In the genomic region with DNA sequence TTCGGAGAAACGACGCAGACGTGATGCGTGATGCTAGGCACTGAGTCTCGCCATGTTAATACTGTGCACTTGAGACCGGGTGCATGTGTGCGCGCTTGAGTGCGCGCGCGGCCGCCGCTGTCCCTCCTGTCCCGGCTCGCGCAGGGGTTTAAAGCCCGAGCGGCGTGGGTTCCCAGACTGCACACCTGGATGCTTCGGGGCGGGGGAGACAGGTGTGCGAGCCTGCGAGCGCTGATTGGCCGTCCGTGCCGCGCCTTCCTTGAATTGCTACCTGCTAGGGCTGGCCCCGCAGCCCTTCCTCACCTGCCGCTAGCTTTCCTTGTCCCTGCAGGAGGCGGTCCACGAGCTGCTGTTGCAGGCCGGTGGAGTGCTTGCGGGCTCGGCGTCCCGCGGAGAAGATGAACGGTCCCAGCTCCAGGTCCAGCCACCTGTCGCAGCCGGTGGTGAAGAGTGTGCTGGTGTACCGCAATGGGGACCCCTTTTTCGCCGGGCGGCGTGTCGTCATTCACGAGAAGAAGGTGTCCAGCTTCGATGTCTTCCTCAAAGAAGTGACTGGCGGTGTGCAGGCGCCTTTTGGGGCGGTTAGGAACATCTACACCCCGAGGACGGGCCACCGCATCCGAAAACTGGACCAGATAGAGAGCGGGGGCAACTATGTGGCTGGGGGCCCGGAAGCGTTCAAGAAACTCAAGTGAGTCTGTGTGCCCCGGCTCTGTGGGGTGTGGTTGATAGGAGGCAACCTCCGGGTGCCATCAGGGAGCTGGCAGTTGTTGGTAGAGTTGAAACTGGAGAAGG, we compare ENCODE assay signal across 8 mouse cellular contexts. TPM values are rescaled to one million over a fixed set of nuclear protein-coding genes. Genes with fewer than 3 reads are reported as not detected.
DNase-seq lines count a peak whose midpoint lies in the region; ATAC-seq and TF ChIP-seq lines count a peak whose summit lies in the region.

A gene (plus strand): TSS at position 132 of the 795 bp plus-strand sequence.

- ATAC-seq in heart, embryonic 15.5 days (replicated peaks; ENCODE audit: insufficient number of reproducible peaks, insufficient read depth, low FRiP score, low read depth), result peak; percentile 35; the same call in 1 of the 2 replicates
- peak; percentile 76 for ATAC-seq in forebrain, embryonic 14.5 days
- ATAC-seq in kidney, embryonic 15.5 days (replicated peaks; ENCODE audit: low FRiP score), result peak; percentile 77

- H3K27ac ChIP-seq in heart, embryonic 15.5 days, result no peak within 1 kb of the TSS
- no peak within 1 kb of the TSS for H3K27ac ChIP-seq in forebrain, embryonic 14.5 days (ENCODE audit: low read depth, low read length)
- peak within 1 kb of the TSS; percentile 78 for H3K27ac ChIP-seq in kidney, embryonic 15.5 days
- no peak within 1 kb of the TSS for H3K27ac ChIP-seq in olfactory bulb, adult 2 months (ENCODE audit: insufficient read depth, low read depth, low read length)

- no peak for TF ChIP-seq CTCF in olfactory bulb, adult 2 months (IDR thresholded peaks at IDR 0.05; ENCODE audit: insufficient read depth, low read depth, low read length)

- DNase-seq in heart, adult 11 months, result no peak
- DNase-seq in brain, adult 2 months (ENCODE audit: low read depth, low spot score), result peak; percentile 37
- peak; percentile 58 for DNase-seq in forebrain, embryonic 14.5 days (ENCODE audit: low spot score)
- peak; percentile 32 to 55 for DNase-seq in lung, adult 18-20 months
- no peak for DNase-seq in gastrocnemius, postnatal 25 days

- peak within 1 kb of the TSS; percentile 94 for H3K4me2 ChIP-seq in heart, embryonic 15.5 days
- H3K4me2 ChIP-seq in forebrain, embryonic 14.5 days (ENCODE audit: low read length), result peak within 1 kb of the TSS; percentile 92
- H3K4me2 ChIP-seq in kidney, embryonic 15.5 days, result peak within 1 kb of the TSS; percentile 89

- H3K27me3 ChIP-seq in heart, embryonic 15.5 days, result peaks cover 34% of the 10 kb centered on the region
- H3K27me3 ChIP-seq in forebrain, embryonic 14.5 days (replicated peaks; ENCODE audit: control insufficient read depth, insufficient read depth, low read length), result peaks cover 10% of the 10 kb centered on the region
- H3K27me3 ChIP-seq in kidney, embryonic 15.5 days, result peaks cover 29% of the 10 kb centered on the region

- H3K36me3 ChIP-seq in heart, embryonic 15.5 days, result no peaks in the 10 kb centered on the region
- no peaks in the 10 kb centered on the region for H3K36me3 ChIP-seq in forebrain, embryonic 14.5 days (ENCODE audit: control insufficient read depth, insufficient read depth, low read length)
- H3K36me3 ChIP-seq in kidney, embryonic 15.5 days, result no peaks in the 10 kb centered on the region

- WGBS in heart, embryonic 15.5 days, result 6% methylated on average over 63 of the region's 63 CpGs
- 3% methylated on average over 63 of the region's 63 CpGs for WGBS in forebrain, embryonic 14.5 days
- WGBS in kidney, embryonic 15.5 days, result 3% methylated on average over 63 of the region's 63 CpGs
- WGBS in olfactory bulb, adult 2 months, result 4% methylated on average over 63 of the region's 63 CpGs

- peak within 1 kb of the TSS; percentile 38 for H3K9ac ChIP-seq in heart, embryonic 15.5 days
- peak within 1 kb of the TSS; percentile 47 for H3K9ac ChIP-seq in forebrain, embryonic 14.5 days (ENCODE audit: low read length)
- peak within 1 kb of the TSS; percentile 45 for H3K9ac ChIP-seq in kidney, embryonic 15.5 days

- H3K4me3 ChIP-seq in heart, embryonic 15.5 days, result peak within 1 kb of the TSS; percentile 58
- peak within 1 kb of the TSS; percentile 49 for H3K4me3 ChIP-seq in forebrain, embryonic 14.5 days (ENCODE audit: low read depth, low read length)
- H3K4me3 ChIP-seq in kidney, embryonic 15.5 days (replicated peaks), result peak within 1 kb of the TSS; percentile 54
- peak within 1 kb of the TSS; percentile 56 for H3K4me3 ChIP-seq in olfactory bulb, adult 2 months (ENCODE audit: insufficient read depth, low read depth, low read length)

- H3K4me1 ChIP-seq in heart, embryonic 15.5 days (replicated peaks), result peaks cover 16% of the 10 kb centered on the region
- peaks cover 13% of the 10 kb centered on the region for H3K4me1 ChIP-seq in forebrain, embryonic 14.5 days (ENCODE audit: control insufficient read depth, insufficient read depth, low read length)
- peaks cover 14% of the 10 kb centered on the region for H3K4me1 ChIP-seq in kidney, embryonic 15.5 days
- H3K4me1 ChIP-seq in olfactory bulb, adult 2 months (ENCODE audit: control insufficient read depth, insufficient read depth, low read length), result peaks cover 8% of the 10 kb centered on the region

- no peak for TF ChIP-seq POLR2A in olfactory bulb, adult 2 months (IDR thresholded peaks at IDR 0.05; ENCODE audit: insufficient read depth, low read depth, low read length)

- H3K9me3 ChIP-seq in heart, embryonic 15.5 days (replicated peaks), result no peaks in the 10 kb centered on the region
- H3K9me3 ChIP-seq in forebrain, embryonic 14.5 days (replicated peaks; ENCODE audit: control insufficient read depth, low read length), result no peaks in the 10 kb centered on the region
- no peaks in the 10 kb centered on the region for H3K9me3 ChIP-seq in kidney, embryonic 15.5 days (replicated peaks)

RNA-seq across cellular contexts. Expression of the gene that starts here (rescaled TPM):
- polyA plus RNA-seq in heart, embryonic 15.5 days (2015; fragmentation: Nextera tagmentation; extraction: Ambion mirVana), result 0.56 and 0.66 TPM in 2 replicates
- polyA plus RNA-seq in forebrain, embryonic 14.5 days (2014; fragmentation: Nextera tagmentation; extraction: Ambion mirVana), result 1.4 and 2.3 TPM in 2 replicates
- polyA plus RNA-seq in kidney, embryonic 15.5 days (2015; fragmentation: Nextera tagmentation; extraction: Ambion mirVana), result 40.0 and 45.1 TPM in 2 replicates
- not detected in 2 replicates for polyA plus RNA-seq in olfactory bulb, adult 2 months (2012; ENCODE audit: insufficient read depth, insufficient read length, low replicate concordance, missing spikeins)
- total RNA-seq in gastrocnemius, postnatal 25 days (2021), result not detected

Comparison
In these comparisons a context has a peak if more than half of its experiments do, and no peak if none do; other contexts are left out.
1. Peak in ATAC-seq, H3K4me3 ChIP-seq, H3K9ac ChIP-seq and H3K4me2 ChIP-seq in heart, embryonic 15.5 days; RNA of the gene not detected or under 1 TPM.
2. DNase-seq: peak in brain, adult 2 months (single experiment), forebrain, embryonic 14.5 days (single experiment) and lung, adult 18-20 months (2 of 2); none in heart, adult 11 months (single experiment) and gastrocnemius, postnatal 25 days (single experiment).
3. Peak in every context shown above with its lines, with median percentiles within 50 percentile points of each other: ATAC-seq, H3K4me2 ChIP-seq, H3K4me3 ChIP-seq and H3K9ac ChIP-seq.